ENCODE assay signal across 8 mouse cellular contexts in genomic region chr14:76503231-76503851, GRCm38 (mm10). TPM values are rescaled to one million over a fixed set of nuclear protein-coding genes. Genes with fewer than 3 reads are reported as not detected.
DNase-seq lines count a peak whose midpoint lies in the region; ATAC-seq and TF ChIP-seq lines count a peak whose summit lies in the region.

No protein-coding gene starts in this region.

- TF ChIP-seq CTCF in MEL (IDR thresholded peaks at IDR 0.05 in 2 of 3, conservative IDR thresholded peaks at IDR 0.05 in 1 of 3; ENCODE audit: control insufficient read depth in 1 of 3, insufficient read depth in 1 of 3, low read depth in 2 of 3, low read length in 3 of 3, poor library complexity in 1 of 3, severe bottlenecking in 1 of 3), result peak; percentile 26 to 91 (median 37); a peak in 4 of 6 replicates

- no peak overlapping the region for H3K9ac ChIP-seq in MEL (ENCODE audit: control insufficient read depth, low read depth, low read length, poor library complexity, severe bottlenecking)
- peak overlapping the region; percentile 37; the same call in 1 of the 2 replicates for H3K9ac ChIP-seq in embryonic facial prominence, embryonic 13.5 days
- peak overlapping the region; percentile 99 for H3K9ac ChIP-seq in hindbrain, embryonic 14.5 days
- peak overlapping the region; percentile 98 for H3K9ac ChIP-seq in stomach, embryonic 16.5 days (ENCODE audit: low read length)

- no peaks in the 10 kb centered on the region for H3K9me3 ChIP-seq in MEL (replicated peaks; ENCODE audit: insufficient read depth, low read length)
- H3K9me3 ChIP-seq in embryonic facial prominence, embryonic 13.5 days, result no peaks in the 10 kb centered on the region
- H3K9me3 ChIP-seq in hindbrain, embryonic 14.5 days (ENCODE audit: control insufficient read depth, low read length), result no peaks in the 10 kb centered on the region
- no peaks in the 10 kb centered on the region for H3K9me3 ChIP-seq in stomach, embryonic 16.5 days (replicated peaks; ENCODE audit: control insufficient read depth, low read length)

- TF ChIP-seq RAD21 in MEL (IDR thresholded peaks at IDR 0.05; ENCODE audit: low read depth, low read length), result peak; percentile 99

- H3K4me1 ChIP-seq in MEL (ENCODE audit: control insufficient read depth in 1 of 2, insufficient read depth in 2 of 2, low read length in 2 of 2), result peaks cover 0 to 12% of the 10 kb centered on the region in 2 experiments; a peak in 2 of 4 replicates
- peaks cover 32% of the 10 kb centered on the region for H3K4me1 ChIP-seq in embryonic facial prominence, embryonic 13.5 days
- H3K4me1 ChIP-seq in hindbrain, embryonic 14.5 days (replicated peaks; ENCODE audit: control insufficient read depth, insufficient read depth, low read length), result peaks cover 29% of the 10 kb centered on the region
- H3K4me1 ChIP-seq in stomach, embryonic 16.5 days (ENCODE audit: control insufficient read depth, insufficient read depth, low read length), result peaks cover 12% of the 10 kb centered on the region

- DNase-seq in adrenal gland, adult 2 months, result peak; percentile 35
- DNase-seq in adrenal gland, postnatal 4 days (ENCODE audit: low spot score in 2 of 2), result no peak
- DNase-seq in MEL (ENCODE audit: low read depth, low spot score), result peak; percentile 83
- DNase-seq in hindbrain, embryonic 14.5 days (ENCODE audit: low spot score), result peak; percentile 91
- DNase-seq in layer of hippocampus, adult 18-20 months (ENCODE audit: low spot score in 2 of 2), result no peak

- H3K27me3 ChIP-seq in MEL (ENCODE audit: control insufficient read depth in 1 of 2, insufficient read depth in 2 of 2, low read length in 2 of 2), result 0 out of 4 replicates have a peak, but pooled peaks cover 0 to 1% of the 10 kb centered on the region in 2 experiments
- H3K27me3 ChIP-seq in embryonic facial prominence, embryonic 13.5 days, result no peaks in the 10 kb centered on the region
- no peaks in the 10 kb centered on the region for H3K27me3 ChIP-seq in hindbrain, embryonic 14.5 days (ENCODE audit: control insufficient read depth, insufficient read depth, low read length)
- H3K27me3 ChIP-seq in stomach, embryonic 16.5 days (ENCODE audit: control insufficient read depth, insufficient read depth, low read length), result no peaks in the 10 kb centered on the region

- WGBS in embryonic facial prominence, embryonic 13.5 days, result 5% methylated on average over 13 of the region's 13 CpGs
- WGBS in hindbrain, embryonic 14.5 days, result 3% methylated on average over 13 of the region's 13 CpGs
- WGBS in stomach, embryonic 16.5 days, result 8% methylated on average over 13 of the region's 13 CpGs

- H3K4me2 ChIP-seq in embryonic facial prominence, embryonic 13.5 days, result peak overlapping the region; percentile 92
- peak overlapping the region; percentile 98 for H3K4me2 ChIP-seq in hindbrain, embryonic 14.5 days (replicated peaks)
- peak overlapping the region; percentile 57 for H3K4me2 ChIP-seq in stomach, embryonic 16.5 days (ENCODE audit: low read depth, low read length)

- H3K4me3 ChIP-seq in MEL (ENCODE audit: control insufficient read depth in 1 of 2, insufficient read depth in 1 of 2, low read depth in 2 of 2, low read length in 2 of 2), result peak overlapping the region in 1 of 2 experiments; percentile 89; a peak in 1 of 4 replicates
- H3K4me3 ChIP-seq in embryonic facial prominence, embryonic 13.5 days, result peak overlapping the region; percentile 75
- H3K4me3 ChIP-seq in hindbrain, embryonic 14.5 days (replicated peaks; ENCODE audit: low read length), result peak overlapping the region; percentile 78
- H3K4me3 ChIP-seq in stomach, embryonic 16.5 days (replicated peaks; ENCODE audit: low read length), result peak overlapping the region; percentile 72

- no peak overlapping the region for H3K27ac ChIP-seq in MEL (ENCODE audit: control insufficient read depth, low read depth, low read length)
- H3K27ac ChIP-seq in embryonic facial prominence, embryonic 13.5 days, result peak overlapping the region; percentile 100
- H3K27ac ChIP-seq in hindbrain, embryonic 14.5 days, result peak overlapping the region; percentile 100
- peak overlapping the region; percentile 100; the same call in 1 of the 2 replicates for H3K27ac ChIP-seq in stomach, embryonic 16.5 days (ENCODE audit: low read length)

- ATAC-seq in embryonic facial prominence, embryonic 13.5 days (ENCODE audit: insufficient number of reproducible peaks, insufficient read depth, low FRiP score, low TSS enrichment, low read depth), result no peak
- ATAC-seq in hindbrain, embryonic 14.5 days (ENCODE audit: low FRiP score), result no peak
- ATAC-seq in megakaryocyte-erythroid progenitor cell, adult 5-6 weeks (replicated peaks; ENCODE audit: low FRiP score, low TSS enrichment, poor library complexity, severe bottlenecking), result peak; percentile 13; the same call in 1 of the 2 replicates
- ATAC-seq in stomach, embryonic 16.5 days (ENCODE audit: insufficient read depth, low FRiP score), result no peak

- TF ChIP-seq POLR2A in MEL (IDR thresholded peaks at IDR 0.05; ENCODE audit: control insufficient read depth in 1 of 2, insufficient read depth in 1 of 2, low read depth in 1 of 2, low read length in 2 of 2, poor library complexity in 1 of 2), result no peak

- H3K36me3 ChIP-seq in MEL (ENCODE audit: control insufficient read depth in 1 of 2, insufficient read depth in 2 of 2, low read length in 2 of 2), result peaks cover 0 to 4% of the 10 kb centered on the region in 2 experiments; a peak in 2 of 4 replicates
- peaks cover 20% of the 10 kb centered on the region for H3K36me3 ChIP-seq in embryonic facial prominence, embryonic 13.5 days
- H3K36me3 ChIP-seq in hindbrain, embryonic 14.5 days (replicated peaks; ENCODE audit: control insufficient read depth, insufficient read depth), result peaks cover 21% of the 10 kb centered on the region
- H3K36me3 ChIP-seq in stomach, embryonic 16.5 days (ENCODE audit: control insufficient read depth, insufficient read depth, low read length), result 0 out of 2 replicates have a peak, but pooled peaks cover 15% of the 10 kb centered on the region

- TF ChIP-seq EP300 in MEL (IDR thresholded peaks at IDR 0.05; ENCODE audit: low read depth in 1 of 2, low read length in 2 of 2), result no peak

- no peaks in the 10 kb centered on the region; the same call in 1 of the 2 replicates for H3K79me2 ChIP-seq in MEL (ENCODE audit: control insufficient read depth, insufficient read depth, low read length, poor library complexity)

TF ChIP-seq in MEL, 35 proteins besides CTCF, POLR2A, EP300 and RAD21:
- TF ChIP-seq SIN3A (IDR thresholded peaks at IDR 0.05; ENCODE audit: low read length) (0 out of 2 replicates have a peak, but pooled peaks have one; percentile 20), SMC3 (IDR thresholded peaks at IDR 0.05; ENCODE audit: low read depth, low read length) (peak; percentile 97), ZC3H11A (IDR thresholded peaks at IDR 0.05; ENCODE audit: low read depth, low read length) (peak; percentile 99), GATA1 (IDR thresholded peaks at IDR 0.05; ENCODE audit: low read depth, low read length) (no peak), MYB (IDR thresholded peaks at IDR 0.05; ENCODE audit: low read depth, low read length) (no peak)

RNA-seq across cellular contexts. Expression of gene Serp2, which starts 53.3 kb away (rescaled TPM):
- total RNA-seq in adrenal gland, adult 2 months (2021), result 1 to 10 TPM; 3.9 to 6.2 TPM
- 8.3 and 9.3 TPM in 2 replicates for polyA plus RNA-seq in adrenal gland, adult 2 months (2012; rRNA removed)
- total RNA-seq in adrenal gland, postnatal 4 days (2021), result 10 to 100 TPM; 15.5 to 16.0 TPM
- total RNA-seq in MEL (2012; rRNA removed), result 0.26 and 0.42 TPM in 2 replicates
- under 1 TPM in 1 of 2 experiments, not detected in 1; 0.56 TPM for polyA plus RNA-seq in MEL (2012; ENCODE audit: insufficient read depth in 1 of 2, insufficient read length in 2 of 2, low read depth in 1 of 2, low replicate concordance in 2 of 2, missing spikeins in 1 of 2)
- polyA plus RNA-seq in embryonic facial prominence, embryonic 13.5 days (2015; fragmentation: Nextera tagmentation; extraction: Ambion mirVana), result 11.0 and 14.6 TPM in 2 replicates
- polyA plus RNA-seq in hindbrain, embryonic 14.5 days (2014; fragmentation: Nextera tagmentation; extraction: Ambion mirVana), result 217 and 222 TPM in 2 replicates
- 2.6 TPM in 1 of 2 replicates, not detected in the other for total RNA-seq in megakaryocyte-erythroid progenitor cell, adult 5-6 weeks (2014; fragmentation: Nextera tagmentation)
- total RNA-seq in megakaryocyte-erythroid progenitor cell, adult 5-6 weeks (2017), result not detected in 2 replicates
- polyA plus RNA-seq in stomach, embryonic 16.5 days (2015; fragmentation: Nextera tagmentation; extraction: Ambion mirVana), result 7.8 and 8.8 TPM in 2 replicates
- total RNA-seq in layer of hippocampus, adult 18-20 months (2021), result 100 to 1,000 TPM; 150 to 152 TPM

Comparison
In these comparisons a context has a peak if more than half of its experiments do, and no peak if none do; other contexts are left out.
1. DNase-seq: peak in adrenal gland, adult 2 months (single experiment), MEL (single experiment) and hindbrain, embryonic 14.5 days (single experiment); none in adrenal gland, postnatal 4 days (0 of 2) and layer of hippocampus, adult 18-20 months (0 of 2).
2. RNA of gene Serp2, which starts 53.3 kb away (total RNA-seq): 150 to 152 TPM in layer of hippocampus, adult 18-20 months; 15.5 to 16.0 TPM in adrenal gland, postnatal 4 days, 3.9 to 6.2 TPM in adrenal gland, adult 2 months, 2.6 TPM in megakaryocyte-erythroid progenitor cell, adult 5-6 weeks and 0.26 to 0.42 TPM in MEL; every median in the first group is over 4 times any median in the second.
3. Peak in every context shown above with its lines, with median percentiles within 50 percentile points of each other: H3K4me2 ChIP-seq.